Mouse (Mus musculus): ENCODE results near the gene Mapk6.

The Mapk6 gene

DNA sequence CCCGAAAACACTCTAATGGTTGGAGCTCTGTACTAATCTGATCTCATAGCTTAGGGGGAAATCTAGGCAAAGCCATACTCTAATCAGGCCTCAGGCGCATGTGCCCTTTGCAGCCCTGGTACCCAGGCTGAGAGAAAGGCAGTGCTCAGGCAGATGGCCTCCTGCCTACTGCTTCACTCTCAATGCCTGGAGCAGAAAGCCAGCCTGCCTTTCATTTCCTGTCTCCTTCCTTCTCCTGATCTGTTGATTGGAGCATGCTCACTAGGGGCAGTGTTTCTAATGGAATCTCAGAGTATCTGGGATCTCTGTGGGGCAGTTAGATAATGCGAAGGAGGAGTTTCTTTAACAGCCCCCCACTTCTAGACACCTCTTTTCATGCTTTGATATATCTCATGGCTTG, 90.4 kb downstream of the Mapk6 start:
- in situ Hi-C loops (cut with MboI), result no loop called here
